Mouse (Mus musculus) lung, embryonic 16.5 days (tissue): ENCODE measurements around the gene Lamb1. TPM values are rescaled to one million over a fixed set of nuclear protein-coding genes. Genes with fewer than 3 reads are reported as not detected.

ENCODE experiments used
- ATAC-seq: fragments of 200-750 bp; cut with Nextera tagmentation; 2 replicates; pipeline ENCODE4 v1.8.0; 2017; ENCODE audit warnings: low read depth, mild to moderate bottlenecking, moderate library complexity
- H3K27ac ChIP-seq: fragments of 300-500 bp; sonication (generic); 2 replicates; pipeline ENCODE4 v1.5.1; 2014; ENCODE audit warnings: mild to moderate bottlenecking, control low read depth, low read length
- H3K27me3 ChIP-seq: fragments of 300-500 bp; sonication (generic); 2 replicates; pipeline ENCODE4 v1.6.1; 2014; ENCODE audit warnings: low read depth, low read length, mixed read lengths; ENCODE audit not compliant: control insufficient read depth, insufficient read depth
- H3K36me3 ChIP-seq: fragments of 300-500 bp; sonication (generic); 2 replicates; pipeline ENCODE4 v1.6.1; 2014; ENCODE audit warnings: low read length; ENCODE audit not compliant: control insufficient read depth, insufficient read depth
- H3K4me1 ChIP-seq: fragments of 300-500 bp; sonication (generic); replicated peaks from 2 replicates; pipeline ENCODE4 v1.6.1; 2014; ENCODE audit warnings: low read length, mixed read lengths; ENCODE audit not compliant: control insufficient read depth, insufficient read depth
- H3K4me2 ChIP-seq: fragments of 300-500 bp; sonication (generic); 2 replicates; pipeline ENCODE4 v1.6.1; 2014; ENCODE audit warnings: low read depth, low read length, control low read depth
- H3K4me3 ChIP-seq: fragments of 300-500 bp; sonication (generic); 2 replicates; pipeline ENCODE4 v1.5.1; 2014; ENCODE audit warnings: mild to moderate bottlenecking, low read length, control low read depth
- H3K9ac ChIP-seq: fragments of 300-500 bp; sonication (generic); 2 replicates; pipeline ENCODE4 v1.6.1; 2014; ENCODE audit warnings: low read length, control low read depth
- H3K9me3 ChIP-seq: fragments of 300-500 bp; sonication (generic); 2 replicates; pipeline ENCODE4 v1.6.1; 2016; ENCODE audit warnings: low read length; ENCODE audit not compliant: control insufficient read depth
- WGBS: fragments of 180-500 bp; shearing (Covaris S2); extraction: QIAGEN DNeasy Blood & Tissue Kit; methylation state at CpG from one replicate; pipeline ENCODE4 v1.1.7; 2014; 5-methylcytosine and 5-hydroxymethylcytosine counted together
- polyA plus RNA-seq: library from polyadenylated mRNA; unstranded; fragments of >200 nt; fragmentation: Nextera tagmentation; extraction: Ambion mirVana; gene quantifications from 2 replicates; pipeline ENCODE4 v1.2.1, GENCODE M21; 2015

Lamb1 gene
- polyA plus RNA-seq = 121 and 131 TPM in 2 replicates

GRCm38 (mm10) chr12:31265005-31265721, at the start of gene Lamb1:
Gene Lamb1, plus strand, starts transcription at chr12:31265234.
- Histone ChIP-seq H3K4me1 (peaks cover 30% of the 10 kb centered on the region), H3K9ac (peak within 1 kb of the TSS; percentile 85), H3K36me3 (no peaks in the 10 kb centered on the region; the same call in 1 of the 2 replicates), H3K4me2 (peak within 1 kb of the TSS; percentile 76), H3K27ac (peak within 1 kb of the TSS; percentile 85), H3K4me3 (peak within 1 kb of the TSS; percentile 75), H3K9me3 (no peaks in the 10 kb centered on the region), H3K27me3 (no peaks in the 10 kb centered on the region)
- 0% methylated on average over 39 of the region's 39 CpGs for WGBS
- ATAC-seq = peak; percentile 84

GRCm38 (mm10) chr12:31217232-31217631, 47.8 kb upstream of the Lamb1 start:
- Histone ChIP-seq H3K9me3 (no peaks in the 10 kb centered on the region), H3K27ac (no peak overlapping the region), H3K36me3 (no peaks in the 10 kb centered on the region), H3K9ac (no peak overlapping the region), H3K4me2 (no peak overlapping the region), H3K4me1 (peaks cover 27% of the 10 kb centered on the region), H3K4me3 (no peak overlapping the region), H3K27me3 (no peaks in the 10 kb centered on the region)
- WGBS = 77% methylated on average over 5 of the region's 5 CpGs
- no peak for ATAC-seq

- H3K9ac ChIP-seq = no peak overlapping the region
- no peak overlapping the region for H3K4me2 ChIP-seq
- no peaks in the 10 kb centered on the region for H3K36me3 ChIP-seq
- no peak overlapping the region for H3K4me3 ChIP-seq
- H3K27me3 ChIP-seq = no peaks in the 10 kb centered on the region
- H3K27ac ChIP-seq = peak overlapping the region; percentile 62
- peaks cover 23% of the 10 kb centered on the region for H3K4me1 ChIP-seq
- no peaks in the 10 kb centered on the region for H3K9me3 ChIP-seq
- WGBS = 24% methylated on average over 3 of the region's 3 CpGs
- peak; percentile 80; the same call in 1 of the 2 replicates for ATAC-seq
Measured at GRCm38 (mm10) chr12:31218774-31219173, 46.3 kb upstream of the Lamb1 start.

GRCm38 (mm10) chr12:31221522-31221921, 43.5 kb upstream of the Lamb1 start:
- Histone ChIP-seq H3K4me1 (peaks cover 13% of the 10 kb centered on the region; the same call in 1 of the 2 replicates), H3K27me3 (no peaks in the 10 kb centered on the region), H3K27ac (no peak overlapping the region), H3K4me2 (no peak overlapping the region), H3K36me3 (no peaks in the 10 kb centered on the region), H3K4me3 (no peak overlapping the region), H3K9me3 (no peaks in the 10 kb centered on the region), H3K9ac (no peak overlapping the region)
- WGBS = 60% methylated on average over 6 of the region's 6 CpGs
- no peak for ATAC-seq

GRCm38 (mm10) chr12:31222282-31222681, 42.8 kb upstream of the Lamb1 start:
- Histone ChIP-seq H3K4me2 (no peak overlapping the region), H3K4me1 (peaks cover 15% of the 10 kb centered on the region; the same call in 1 of the 2 replicates), H3K27me3 (no peaks in the 10 kb centered on the region), H3K9ac (no peak overlapping the region), H3K36me3 (no peaks in the 10 kb centered on the region), H3K27ac (no peak overlapping the region), H3K4me3 (no peak overlapping the region), H3K9me3 (no peaks in the 10 kb centered on the region)
- ATAC-seq = no peak
- WGBS = 36% methylated on average over 2 of the region's 2 CpGs

- no peak overlapping the region for H3K4me3 ChIP-seq
- H3K9me3 ChIP-seq = no peaks in the 10 kb centered on the region
- no peaks in the 10 kb centered on the region for H3K27me3 ChIP-seq
- H3K9ac ChIP-seq = no peak overlapping the region
- peaks cover 16% of the 10 kb centered on the region; the same call in 1 of the 2 replicates for H3K4me1 ChIP-seq
- 0 out of 2 replicates have a peak overlapping the region, but pooled peaks have one; percentile 24 for H3K27ac ChIP-seq
- WGBS = 26% methylated on average over 3 of the region's 3 CpGs
- no peaks in the 10 kb centered on the region for H3K36me3 ChIP-seq
- H3K4me2 ChIP-seq = no peak overlapping the region
- ATAC-seq = no peak
Measured at GRCm38 (mm10) chr12:31222741-31223140, 42.3 kb upstream of the Lamb1 start.

- H3K4me2 ChIP-seq = no peak overlapping the region
- H3K9ac ChIP-seq = no peak overlapping the region
- 71% methylated on average over 8 of the region's 8 CpGs for WGBS
- no peak overlapping the region for H3K27ac ChIP-seq
- no peak for ATAC-seq
- peaks cover 6% of the 10 kb centered on the region; the same call in 1 of the 2 replicates for H3K4me1 ChIP-seq
- no peaks in the 10 kb centered on the region for H3K36me3 ChIP-seq
- H3K4me3 ChIP-seq = no peak overlapping the region
- no peaks in the 10 kb centered on the region for H3K27me3 ChIP-seq
- H3K9me3 ChIP-seq = no peaks in the 10 kb centered on the region
Measured at GRCm38 (mm10) chr12:31225451-31225850, 39.6 kb upstream of the Lamb1 start.

- 0 out of 2 replicates have a peak, but pooled peaks have one; percentile 21 for ATAC-seq
- Histone ChIP-seq H3K9ac (no peak overlapping the region), H3K27ac (no peak overlapping the region), H3K27me3 (no peaks in the 10 kb centered on the region), H3K9me3 (no peaks in the 10 kb centered on the region), H3K36me3 (no peaks in the 10 kb centered on the region), H3K4me2 (no peak overlapping the region), H3K4me3 (no peak overlapping the region), H3K4me1 (peaks cover 6% of the 10 kb centered on the region; the same call in 1 of the 2 replicates)
- 59% methylated on average over 3 of the region's 3 CpGs for WGBS
Measured at GRCm38 (mm10) chr12:31227167-31227566, 37.9 kb upstream of the Lamb1 start.

GRCm38 (mm10) chr12:31228878-31229277, 36.2 kb upstream of the Lamb1 start:
- Histone ChIP-seq H3K4me1 (peaks cover 3% of the 10 kb centered on the region; the same call in 1 of the 2 replicates), H3K27ac (no peak overlapping the region), H3K27me3 (no peaks in the 10 kb centered on the region), H3K4me2 (no peak overlapping the region), H3K9ac (no peak overlapping the region), H3K4me3 (no peak overlapping the region), H3K9me3 (no peaks in the 10 kb centered on the region), H3K36me3 (no peaks in the 10 kb centered on the region)
- no peak for ATAC-seq
- WGBS = 41% methylated on average over 7 of the region's 7 CpGs
